Mouse (Mus musculus) gastrocnemius, adult 8-10 months (tissue): ENCODE results near the gene Ctbp2. TPM values are rescaled to one million over a fixed set of nuclear protein-coding genes. Genes with fewer than 3 reads are reported as not detected.

ENCODE experiments used
- DNase-seq, 2 experiments: peaks; one replicate each; pipeline ENCODE4 v3.0.0; 2022; ENCODE audit warnings: low spot score in 2 of 2
- total RNA-seq, 4 experiments: library from RNA; stranded (reverse); gene quantifications; 2 replicates each; pipeline ENCODE4 v1.2.4; 2022

Ctbp2 gene
- total RNA-seq, 4 experiments from 2014 or later: 15.9 to 19.6 (median 18.1) TPM

- DNase-seq: no peak
Measured at GRCm38 (mm10) chr7:133089621-133090260, 34.4 kb downstream of the Ctbp2 start.

- peak; percentile 24 to 53 for DNase-seq
Measured at GRCm38 (mm10) chr7:133088830-133089261, 35.3 kb downstream of the Ctbp2 start.

- DNase-seq: no peak
Measured at GRCm38 (mm10) chr7:133088411-133088810, 35.7 kb downstream of the Ctbp2 start.

GRCm38 (mm10) chr7:133085408-133085807 is 38.7 kb downstream of the Ctbp2 start:
- DNase-seq: no peak

- no peak for DNase-seq
Measured at GRCm38 (mm10) chr7:133083936-133084614, 40.1 kb downstream of the Ctbp2 start.

GRCm38 (mm10) chr7:133078929-133079328 is 45.2 kb downstream of the Ctbp2 start:
- DNase-seq: no peak

- no peak for DNase-seq
Measured at GRCm38 (mm10) chr7:133074462-133075133, 49.6 kb downstream of the Ctbp2 start.

GRCm38 (mm10) chr7:133073147-133073651 is 51.0 kb downstream of the Ctbp2 start:
- no peak for DNase-seq

- no peak for DNase-seq
Measured at GRCm38 (mm10) chr7:133072535-133072934, 51.6 kb downstream of the Ctbp2 start.

- DNase-seq: no peak
Measured at GRCm38 (mm10) chr7:133067321-133067841, 56.8 kb downstream of the Ctbp2 start.

GRCm38 (mm10) chr7:133066776-133067175 is 57.4 kb downstream of the Ctbp2 start:
- no peak for DNase-seq

- no peak for DNase-seq
Measured at GRCm38 (mm10) chr7:133062055-133062454, 62.1 kb downstream of the Ctbp2 start.

- DNase-seq: no peak
Measured at GRCm38 (mm10) chr7:133060170-133060569, 64.0 kb downstream of the Ctbp2 start.

- DNase-seq: no peak
Measured at GRCm38 (mm10) chr7:133059517-133060104, 64.5 kb downstream of the Ctbp2 start.

- peak; percentile 75 for DNase-seq
Measured at GRCm38 (mm10) chr7:133059150-133059509, 65.0 kb downstream of the Ctbp2 start.

GRCm38 (mm10) chr7:133058496-133059149 is 65.5 kb downstream of the Ctbp2 start:
- DNase-seq: no peak

- no peak for DNase-seq
Measured at GRCm38 (mm10) chr7:133056924-133057323, 67.2 kb downstream of the Ctbp2 start.

GRCm38 (mm10) chr7:133054486-133054885 is 69.7 kb downstream of the Ctbp2 start:
- DNase-seq: no peak

GRCm38 (mm10) chr7:133053757-133054156 is 70.4 kb downstream of the Ctbp2 start:
- DNase-seq: no peak

- peak in 1 of 2 experiments; percentile 34 for DNase-seq
Measured at GRCm38 (mm10) chr7:133052819-133053218, 71.3 kb downstream of the Ctbp2 start.

- no peak for DNase-seq
Measured at GRCm38 (mm10) chr7:133050681-133051080, 73.5 kb downstream of the Ctbp2 start.
